Mouse (Mus musculus): ENCODE measurements at regions not wholly inside any gene's neighbourhood (a gene's known extent, or its start where the extent isn't known, plus 50 kb on each side); places are given as distances from the start of the nearest gene placed in this dataset.

GRCm38 (mm10) chr3:50609341-50610012 is 166.1 kb upstream of the Slc7a11 start:
- TF ChIP-seq POLR2A (IDR thresholded peaks at IDR 0.05; ENCODE audit: borderline replicate concordance, control insufficient read depth, low read depth, low read length): no peak
- TF ChIP-seq CTCF (IDR thresholded peaks at IDR 0.05; ENCODE audit: control insufficient read depth, insufficient read depth, low read length): no peak
